Mouse (Mus musculus) adrenal gland, postnatal 10 days (tissue): ENCODE measurements around the gene Tle4. TPM values are rescaled to one million over a fixed set of nuclear protein-coding genes. Genes with fewer than 3 reads are reported as not detected.
A peak's percentile ranks its signal among the peaks of the same experiment; 100 is the strongest.
"Not testable (repeated sequence)": the region's sequence is repeated elsewhere in the genome, so short reads cannot be mapped to it uniquely, and the experiment has no call there.

ENCODE experiments used
- DNase-seq: peaks from one replicate; pipeline ENCODE4 v3.0.0; 2021; ENCODE audit warnings: mixed read lengths
- long read RNA-seq, 2 experiments: library from polyadenylated mRNA; stranded (forward); transcript quantifications; one replicate each; pipeline ENCODE4 v2.0.0; 2021
- total RNA-seq, 2 experiments: library from RNA; stranded (reverse); gene quantifications; 2 replicates each; pipeline ENCODE4 v1.2.3; 2021

The Tle4 gene
- total RNA-seq: 10 to 100 TPM; 12.2 to 14.3 TPM
- long read RNA-seq, experiment 1, partial matches to known transcripts: 3 of 3 reads
- long read RNA-seq, experiment 1, other reads (novel, unspliced or antisense): 0 of 3 reads
- long read RNA-seq, experiment 2, partial matches to known transcripts: 3 of 3 reads
- long read RNA-seq, experiment 2, other reads (novel, unspliced or antisense): 0 of 3 reads

DNA sequence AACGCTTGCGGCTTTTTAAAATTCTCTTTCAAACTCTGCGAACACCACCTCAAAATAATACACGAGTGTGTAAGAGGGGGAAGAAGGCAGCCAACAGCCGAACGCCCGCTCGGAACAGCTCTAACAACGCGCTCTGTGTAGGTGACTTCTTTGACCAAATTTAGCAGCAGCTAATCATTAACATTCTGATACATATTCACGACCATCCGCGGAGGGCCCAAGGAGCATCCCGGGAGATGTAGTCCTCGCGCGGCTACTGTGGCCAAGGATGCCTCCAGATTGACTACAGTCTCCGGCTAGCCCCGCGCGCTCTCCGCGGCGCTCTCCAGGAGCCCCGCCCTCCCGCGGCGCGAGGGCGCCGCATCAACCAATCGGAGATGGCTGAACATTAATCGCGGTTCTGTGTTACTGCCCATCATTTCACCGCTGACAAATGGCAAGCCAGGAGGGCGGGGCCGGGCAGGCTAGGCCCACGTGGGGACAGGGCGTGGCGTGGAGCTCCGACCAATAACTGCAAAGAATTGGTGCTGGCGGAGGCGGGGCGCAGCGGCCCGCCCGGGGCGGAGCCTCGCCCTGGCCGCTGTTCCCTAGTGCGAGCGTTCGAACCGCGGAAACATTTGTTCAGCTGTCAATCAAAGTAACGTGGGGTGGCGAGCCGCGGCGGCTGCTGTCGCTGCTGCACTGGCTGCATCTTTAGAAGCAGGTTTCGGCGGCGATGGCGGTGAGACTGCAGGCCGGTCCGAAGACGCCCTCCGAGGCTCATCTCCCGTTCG lies at the start of gene Tle4:
Gene Tle4 (minus strand): TSS at position 135 of the 773 bp plus-strand sequence.
- DNase-seq: peak; percentile 100

DNA sequence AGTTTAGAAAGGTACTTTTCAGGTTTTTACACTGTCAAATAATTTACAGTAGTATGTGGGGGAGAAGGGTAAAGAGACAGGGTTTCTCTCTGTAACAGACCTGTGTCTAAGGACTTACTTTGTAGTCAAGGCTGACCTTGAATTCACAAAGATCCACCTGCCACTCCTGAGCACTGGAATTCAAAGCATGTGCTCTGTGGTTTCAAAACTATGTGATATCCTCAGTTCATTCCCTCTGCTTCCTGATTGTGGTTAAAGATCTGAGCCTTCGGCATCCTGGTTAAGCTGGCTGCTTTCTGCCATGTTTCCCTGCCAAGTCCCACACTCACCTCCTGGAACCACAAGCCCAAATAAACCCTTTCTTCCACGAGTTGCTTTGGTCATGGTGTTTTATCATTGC lies 47.8 kb upstream of the Tle4 start:
- DNase-seq: no peak

DNA sequence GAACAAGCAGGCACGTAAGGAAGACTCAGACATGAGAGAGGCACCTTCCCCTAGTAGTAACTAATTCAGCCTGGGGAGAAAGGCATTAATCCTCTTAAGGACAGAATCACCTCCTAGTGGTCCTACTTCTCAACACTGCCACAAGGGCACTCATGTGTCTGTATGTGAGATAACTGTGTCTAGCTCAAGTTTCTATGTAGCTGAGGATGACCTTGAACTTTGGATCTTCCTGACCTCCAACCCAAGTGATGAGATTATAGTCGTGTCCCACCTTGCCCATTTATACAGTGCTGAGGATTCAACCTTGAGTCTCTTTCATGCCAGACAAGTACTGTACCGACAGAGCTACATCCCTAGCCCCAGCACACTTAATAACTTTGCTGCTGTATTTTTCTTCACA lies 46.9 kb upstream of the Tle4 start:
- no peak for DNase-seq

DNA sequence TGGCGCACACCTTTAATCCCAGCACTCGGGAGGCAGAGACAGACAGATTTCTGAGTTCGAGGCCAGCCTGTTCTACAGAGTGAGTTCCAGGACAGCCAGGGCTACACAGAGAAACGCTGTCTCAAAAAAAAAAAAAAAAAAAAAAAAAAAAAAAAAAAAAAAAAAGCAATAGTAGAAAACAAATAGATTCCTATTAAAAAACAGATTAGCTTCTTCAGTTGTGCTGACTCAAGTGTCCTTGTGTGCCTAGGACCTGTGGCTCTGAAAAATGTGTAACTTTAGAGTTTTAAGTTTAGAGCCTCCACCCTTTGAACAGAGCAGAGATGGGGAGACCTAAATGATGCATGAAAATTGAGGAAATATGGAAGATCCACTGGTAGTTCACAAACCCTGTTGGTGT lies 45.2 kb upstream of the Tle4 start:
- not testable (repeated sequence) for DNase-seq

DNA sequence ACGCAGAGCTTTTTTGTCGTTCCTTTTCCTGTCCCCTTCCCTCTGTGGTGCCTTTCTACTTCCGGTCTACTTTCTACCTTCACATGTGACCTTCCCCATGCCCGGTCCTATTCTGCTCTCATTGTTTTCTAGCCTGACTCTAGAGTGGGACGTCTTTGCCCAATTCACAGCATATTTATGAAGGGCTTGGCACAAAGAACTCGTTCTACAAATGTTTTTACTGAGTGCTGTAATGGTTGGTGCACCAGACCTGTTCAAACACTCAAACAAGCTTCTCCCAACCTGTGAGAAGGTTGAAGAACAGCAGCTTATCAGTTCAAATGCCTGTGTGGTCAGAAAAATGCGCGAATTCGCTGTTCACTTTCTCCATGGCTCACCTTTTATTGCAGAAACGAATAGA lies 44.8 kb upstream of the Tle4 start:
- DNase-seq: no peak

DNA sequence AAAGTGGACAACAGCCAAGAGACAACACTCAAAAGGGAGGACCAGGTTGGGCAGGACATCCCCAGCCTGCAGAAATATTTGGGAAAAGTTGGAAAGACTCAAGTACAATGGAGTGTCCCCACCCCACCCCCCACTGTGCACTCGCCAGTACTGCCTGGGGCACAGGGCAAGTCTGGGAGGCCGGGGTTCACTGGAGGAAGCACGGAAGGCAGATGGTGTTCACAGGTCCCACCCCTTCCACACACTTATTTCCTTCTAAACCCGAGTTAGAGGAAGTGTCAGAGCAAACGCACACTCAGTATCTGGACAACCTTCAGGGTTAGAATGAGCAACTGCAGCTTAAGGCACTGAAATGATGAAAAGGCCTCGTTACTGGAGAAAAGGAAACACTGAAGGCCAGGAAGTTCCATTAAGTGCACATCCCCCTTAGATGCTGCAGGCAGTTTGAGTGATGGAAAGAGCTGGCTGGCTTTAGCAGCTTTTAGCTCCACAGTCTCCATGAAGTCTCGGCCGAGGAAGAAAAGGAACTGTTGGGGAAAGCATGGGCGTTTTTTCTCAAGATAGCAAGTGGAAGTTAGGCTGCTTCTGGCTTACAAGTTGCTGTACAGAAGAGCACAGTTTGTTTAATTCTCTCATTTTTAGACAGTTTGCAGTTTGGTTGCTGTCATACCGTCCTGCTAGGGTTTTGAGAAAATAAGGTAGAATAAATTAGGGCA lies 37.5 kb upstream of the Tle4 start:
- DNase-seq: no peak

DNA sequence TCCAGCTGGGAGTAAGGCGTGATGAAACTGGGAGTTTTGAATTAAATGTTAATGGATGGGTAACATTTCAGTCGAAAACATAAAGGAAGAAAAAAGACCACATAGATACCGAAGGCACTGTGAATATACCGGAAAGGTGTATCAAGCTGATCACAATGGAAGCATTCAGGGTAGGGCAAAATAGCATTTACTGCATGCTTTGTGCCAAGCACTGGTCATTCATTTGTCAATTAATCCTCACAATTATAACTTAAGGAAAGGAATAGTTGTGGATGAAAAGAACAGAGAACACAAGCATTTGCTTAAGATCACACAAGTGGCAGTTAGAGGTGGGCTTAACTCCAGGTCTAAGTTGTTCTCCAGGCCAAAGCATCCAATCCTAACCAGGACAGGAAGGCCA lies 25.5 kb upstream of the Tle4 start:
- no peak for DNase-seq

DNA sequence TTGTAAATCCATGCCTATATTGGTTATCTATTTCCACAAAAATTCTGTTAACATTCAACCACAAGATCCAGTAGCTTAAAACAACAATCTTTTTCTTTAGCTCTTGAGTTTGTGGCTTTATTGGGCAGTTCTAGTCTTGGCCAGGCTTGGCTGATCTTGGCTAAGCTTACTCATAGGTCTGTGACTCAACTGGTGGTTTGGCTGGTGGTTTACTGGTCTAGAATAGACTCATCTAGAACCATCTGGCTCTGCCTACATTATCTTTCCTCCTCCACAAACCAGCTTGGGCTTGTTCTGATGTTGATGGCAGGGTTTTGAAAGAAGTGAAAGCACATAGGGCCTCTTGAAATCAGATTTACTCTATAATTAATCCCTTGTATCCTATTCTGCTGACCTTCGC lies 22.7 kb upstream of the Tle4 start:
- no peak for DNase-seq

DNA sequence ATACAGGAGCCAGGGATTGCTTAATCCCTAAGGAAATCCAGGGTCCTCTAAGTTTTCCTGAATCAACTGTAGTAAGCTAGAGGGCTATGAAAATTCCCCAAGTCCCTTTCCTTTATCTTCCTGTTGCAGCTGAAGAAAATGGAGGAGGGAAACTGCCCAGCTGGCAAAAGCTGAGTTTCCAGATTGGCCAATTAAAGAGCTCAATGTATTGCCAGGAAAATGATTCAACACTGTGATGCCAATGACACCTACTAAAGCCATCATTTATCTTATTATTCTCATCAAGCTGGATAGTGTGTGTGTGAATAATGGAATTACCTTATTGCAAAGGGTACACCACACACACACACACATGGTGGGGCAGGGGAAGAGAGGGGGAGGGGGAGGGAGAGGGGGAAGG lies 22.0 kb upstream of the Tle4 start:
- no peak for DNase-seq

DNA sequence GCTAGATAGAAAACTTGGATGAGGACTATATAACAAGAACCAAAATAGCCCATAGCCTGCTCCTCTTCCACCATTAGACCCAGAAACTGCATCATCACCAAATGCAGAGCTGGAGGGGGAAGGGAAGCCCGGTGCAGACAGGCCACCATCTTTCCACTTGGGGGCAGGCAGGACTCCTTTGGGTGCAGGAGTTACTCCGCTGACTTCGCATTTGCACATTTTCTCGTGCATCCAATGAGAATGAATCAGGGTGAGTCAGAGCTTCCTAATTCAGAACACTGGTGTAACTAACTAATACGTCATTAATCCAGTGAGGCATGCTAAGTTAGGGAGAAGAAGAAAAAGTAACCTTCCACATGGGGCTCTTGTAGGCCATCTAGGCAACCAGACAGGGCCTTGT lies 17.0 kb upstream of the Tle4 start:
- no peak for DNase-seq

DNA sequence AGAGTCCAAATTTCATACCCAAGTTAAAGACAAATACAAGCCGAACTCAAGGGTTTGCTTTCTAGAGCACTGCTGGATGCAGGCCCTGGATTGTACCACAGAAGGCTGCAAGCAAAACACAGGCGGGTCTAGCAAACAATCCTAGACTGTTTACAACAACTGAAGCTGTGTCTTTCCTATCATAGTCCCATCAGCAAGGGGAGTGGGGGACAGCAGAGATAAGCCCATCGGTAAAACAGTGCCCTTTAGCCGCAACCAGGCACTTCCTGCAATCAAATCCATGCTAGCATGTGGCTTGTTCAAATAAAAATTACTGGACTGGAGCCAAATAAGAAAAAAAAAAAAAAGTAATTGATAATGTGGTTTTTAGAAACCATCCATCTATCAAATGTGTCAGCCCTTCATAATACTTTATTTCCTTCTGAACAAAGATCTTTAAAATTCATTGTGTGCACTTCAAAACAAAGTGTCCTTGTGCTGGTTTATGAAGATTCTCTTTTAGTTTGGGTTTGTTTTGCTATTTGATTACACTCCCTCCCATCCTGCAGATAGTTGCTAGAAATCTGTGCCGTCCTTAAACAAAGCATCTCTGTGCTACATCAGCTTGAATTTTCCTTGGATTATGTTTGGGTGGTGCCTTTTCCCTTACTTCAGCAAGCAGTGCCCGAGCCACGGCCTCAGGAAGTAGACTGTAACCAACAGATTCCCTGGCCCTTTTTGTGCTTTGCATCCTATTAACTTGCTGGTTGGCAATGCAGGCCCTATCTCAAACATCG lies 12.9 kb upstream of the Tle4 start:
- no peak for DNase-seq

DNA sequence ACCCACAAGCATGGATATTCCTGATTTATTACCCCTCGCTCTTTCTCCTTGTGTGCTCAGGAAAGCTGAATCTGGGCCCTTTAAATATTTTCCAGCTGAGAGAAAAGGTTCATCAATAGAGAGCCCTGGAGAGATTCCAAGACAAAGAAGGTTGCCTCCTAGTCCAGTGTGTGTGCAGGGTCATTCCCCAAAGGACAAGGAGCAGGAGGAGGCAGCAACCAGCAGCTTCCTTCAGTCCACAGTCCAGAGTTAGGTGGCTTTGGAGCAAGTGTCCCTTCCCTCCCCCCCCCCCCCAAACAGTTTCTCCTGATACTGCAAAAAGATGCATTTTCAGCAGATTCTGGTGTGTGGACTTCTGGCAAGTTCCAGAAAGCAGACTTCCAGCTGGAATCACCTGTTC lies 3.0 kb upstream of the Tle4 start:
- DNase-seq: no peak

DNA sequence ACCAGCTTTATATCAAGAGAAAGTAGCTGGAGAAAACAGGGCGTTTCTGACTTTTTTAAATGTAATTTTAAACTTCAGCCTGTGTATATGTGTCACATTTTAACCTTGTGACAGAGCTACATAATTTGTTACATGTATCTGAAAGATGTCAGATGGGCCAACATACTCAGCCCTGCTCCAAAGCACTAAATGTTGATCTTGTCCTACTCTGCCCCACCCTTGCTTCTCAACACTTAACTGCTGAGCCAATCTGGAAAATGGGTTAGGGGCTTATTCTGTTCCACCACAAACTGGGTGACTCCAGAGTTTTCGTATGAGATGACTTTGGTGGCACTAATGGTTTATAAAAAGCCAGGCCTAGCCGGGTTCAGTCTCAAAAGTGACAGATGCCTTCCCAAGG lies 2.5 kb upstream of the Tle4 start:
- no peak for DNase-seq

DNA sequence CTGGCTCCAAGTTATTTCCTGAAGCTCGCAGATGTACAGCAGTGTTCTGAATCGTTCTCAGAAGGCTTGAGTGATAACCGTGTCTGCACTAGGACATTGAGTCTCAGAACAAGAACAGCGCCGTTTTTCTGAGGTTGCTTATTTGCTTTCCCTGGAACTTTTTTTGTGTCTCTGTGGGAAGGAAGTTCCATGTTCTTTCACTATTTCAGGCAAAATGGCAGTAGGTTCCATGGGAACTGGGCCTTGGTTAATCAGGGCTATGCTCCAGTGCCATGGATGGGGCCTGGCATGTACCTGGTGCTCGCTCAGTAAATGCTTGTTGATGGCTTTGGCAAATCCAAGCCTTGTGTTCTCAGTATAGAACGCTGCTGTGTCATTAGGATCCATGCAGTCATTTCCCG lies 2.0 kb upstream of the Tle4 start:
- DNase-seq: no peak

DNA sequence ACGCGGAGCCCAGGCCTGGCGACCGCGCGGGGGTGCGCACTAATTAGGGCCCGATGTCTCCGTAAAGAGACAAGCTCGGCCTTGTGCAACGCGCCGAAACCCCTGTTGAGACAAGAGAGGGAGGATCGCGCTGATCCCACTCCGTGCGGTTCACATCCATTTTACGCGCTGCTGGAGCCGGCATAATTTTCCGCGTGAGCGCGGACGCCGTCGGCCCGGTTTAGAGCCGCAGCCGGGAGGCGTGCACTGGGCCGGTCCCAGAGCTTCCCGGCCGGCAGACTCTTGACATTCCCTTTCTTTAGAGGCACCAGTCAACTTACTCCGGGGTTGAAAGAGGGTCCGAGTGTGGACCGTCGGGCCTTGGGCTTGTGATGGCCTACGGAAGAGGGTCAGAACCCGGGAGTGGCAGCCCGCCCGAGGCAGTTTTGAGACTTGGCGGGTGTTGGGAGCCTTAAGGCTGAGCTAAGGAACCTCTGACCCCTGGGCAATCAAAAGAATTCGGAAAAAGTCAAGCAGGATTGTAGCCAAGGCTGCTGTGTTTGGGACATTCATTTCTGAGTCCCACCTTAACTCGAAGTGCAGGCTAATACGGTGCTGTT lies 938 bp upstream of the Tle4 start:
- DNase-seq: no peak

DNA sequence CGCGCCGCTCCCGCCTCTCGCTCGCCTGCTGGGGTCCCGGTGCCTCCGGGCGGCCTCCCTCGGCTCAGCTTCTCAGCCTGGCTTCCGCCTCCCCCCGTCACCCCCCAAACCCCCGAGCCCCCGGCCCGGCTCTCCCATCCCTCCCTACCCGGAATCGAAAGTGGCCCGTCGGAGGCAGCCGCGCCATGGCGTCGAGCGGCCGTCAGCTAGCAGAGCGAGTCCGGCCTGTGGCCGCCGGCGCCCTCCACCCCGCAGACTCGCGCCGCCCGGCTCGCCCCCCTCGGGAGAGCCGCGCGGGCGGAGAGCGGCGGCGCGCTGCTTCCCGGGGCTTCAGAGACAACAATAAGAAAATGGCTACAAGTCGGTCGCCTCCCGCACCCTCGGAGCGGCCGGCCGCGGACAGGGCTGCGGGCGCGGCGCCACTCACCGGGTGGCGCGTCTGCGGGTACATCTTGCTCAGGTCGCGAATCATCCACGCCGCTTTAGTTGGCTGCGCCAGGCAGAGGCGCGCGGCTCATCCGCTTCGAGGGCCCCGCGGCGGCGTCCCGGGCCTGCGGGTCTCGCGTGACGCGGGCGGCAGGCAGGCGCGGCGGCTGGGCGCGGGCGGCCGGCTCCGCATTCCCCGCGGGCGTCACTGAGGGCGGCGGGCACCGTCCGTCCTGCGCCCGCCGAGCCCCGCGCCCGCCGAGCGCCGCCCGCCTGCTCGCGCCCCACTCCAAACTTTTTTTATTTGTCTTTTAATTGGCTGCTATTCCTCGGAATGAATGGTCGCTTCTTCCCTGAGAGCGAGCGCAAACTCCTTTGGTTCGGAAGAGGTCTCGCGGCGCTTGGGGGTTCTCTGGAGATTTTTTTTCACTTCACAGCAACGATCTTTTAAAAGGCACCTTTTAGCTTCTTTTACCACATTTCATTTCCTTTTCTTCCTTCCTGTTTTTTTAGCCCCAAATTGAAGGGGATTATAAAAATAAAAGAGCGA lies 622 bp downstream of the Tle4 start:
- DNase-seq: peak; percentile 65

DNA sequence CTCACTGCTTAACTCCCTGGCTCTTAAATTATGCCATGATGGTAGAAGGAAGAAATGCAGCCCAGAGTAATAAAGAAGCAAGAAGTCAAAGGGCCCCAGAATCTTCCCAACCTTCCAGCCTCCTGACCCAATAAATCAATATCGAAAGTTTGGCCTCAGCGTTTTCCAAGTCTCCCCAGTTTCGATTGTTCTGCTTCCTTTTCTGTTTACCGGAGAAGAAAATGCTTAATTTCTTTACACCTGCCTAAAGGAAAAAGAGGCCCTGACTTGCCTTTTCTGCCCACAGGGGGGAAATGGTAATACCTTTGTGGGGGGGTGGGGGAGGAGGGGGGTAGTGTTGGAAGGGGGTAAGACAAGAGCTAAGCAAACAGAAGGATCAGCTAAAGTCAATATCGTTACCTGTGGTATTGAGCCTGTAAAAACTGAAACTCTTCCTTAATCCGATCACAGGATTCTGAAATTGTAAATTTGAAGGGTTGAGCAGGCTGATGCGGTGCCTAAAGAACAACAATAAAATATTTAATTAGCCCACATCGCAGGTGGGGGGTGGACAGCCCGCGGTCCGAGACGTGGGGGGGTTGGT lies 1.4 kb downstream of the Tle4 start:
- peak; percentile 6 for DNase-seq

DNA sequence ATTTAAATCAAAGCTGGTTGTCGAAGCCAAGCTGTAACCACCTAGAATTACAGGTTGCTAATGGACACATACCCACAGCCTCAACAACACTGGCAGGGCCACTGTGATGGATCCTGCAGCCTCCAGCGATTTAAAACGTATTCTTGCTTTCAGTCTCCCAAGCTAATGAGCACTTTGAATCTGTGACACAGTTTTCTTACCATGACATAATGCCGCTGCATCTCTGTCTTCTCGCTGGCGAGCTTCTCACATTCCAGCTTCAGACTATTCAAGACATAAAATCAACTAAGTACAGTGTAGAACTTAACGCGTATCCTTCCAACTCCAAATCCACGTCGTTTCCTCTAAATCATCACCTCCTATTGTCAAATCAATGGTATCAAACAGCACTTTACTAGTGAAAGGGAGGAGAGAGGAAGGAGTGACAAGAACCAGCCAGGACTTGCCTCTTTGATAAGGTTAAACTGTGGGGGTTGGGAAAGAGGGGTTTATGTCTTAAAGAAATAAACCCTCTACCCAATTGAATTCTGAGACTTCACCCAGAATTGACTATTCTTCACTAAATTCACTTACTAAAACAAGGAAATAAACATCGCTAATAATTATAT lies 2.4 kb downstream of the Tle4 start:
- no peak for DNase-seq

DNA sequence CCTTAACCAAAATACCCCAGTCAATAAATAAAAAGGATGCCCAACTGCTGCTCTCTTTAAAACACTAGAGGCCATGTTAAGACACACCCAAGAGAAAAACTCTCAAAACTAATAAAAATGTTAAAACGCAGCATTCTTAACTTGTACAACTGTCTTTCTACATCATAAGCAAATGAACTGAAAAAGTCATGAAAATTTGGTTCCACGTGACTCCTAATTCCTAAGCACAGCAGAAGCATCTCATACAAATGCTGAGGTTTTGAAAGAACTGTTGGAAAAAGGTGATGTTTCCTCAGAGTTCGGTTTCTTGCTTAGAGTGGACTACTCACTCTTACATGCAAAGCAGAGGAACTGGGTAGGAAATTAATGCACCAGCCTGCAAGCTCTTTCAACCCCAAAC lies 3.3 kb downstream of the Tle4 start:
- no peak for DNase-seq

DNA sequence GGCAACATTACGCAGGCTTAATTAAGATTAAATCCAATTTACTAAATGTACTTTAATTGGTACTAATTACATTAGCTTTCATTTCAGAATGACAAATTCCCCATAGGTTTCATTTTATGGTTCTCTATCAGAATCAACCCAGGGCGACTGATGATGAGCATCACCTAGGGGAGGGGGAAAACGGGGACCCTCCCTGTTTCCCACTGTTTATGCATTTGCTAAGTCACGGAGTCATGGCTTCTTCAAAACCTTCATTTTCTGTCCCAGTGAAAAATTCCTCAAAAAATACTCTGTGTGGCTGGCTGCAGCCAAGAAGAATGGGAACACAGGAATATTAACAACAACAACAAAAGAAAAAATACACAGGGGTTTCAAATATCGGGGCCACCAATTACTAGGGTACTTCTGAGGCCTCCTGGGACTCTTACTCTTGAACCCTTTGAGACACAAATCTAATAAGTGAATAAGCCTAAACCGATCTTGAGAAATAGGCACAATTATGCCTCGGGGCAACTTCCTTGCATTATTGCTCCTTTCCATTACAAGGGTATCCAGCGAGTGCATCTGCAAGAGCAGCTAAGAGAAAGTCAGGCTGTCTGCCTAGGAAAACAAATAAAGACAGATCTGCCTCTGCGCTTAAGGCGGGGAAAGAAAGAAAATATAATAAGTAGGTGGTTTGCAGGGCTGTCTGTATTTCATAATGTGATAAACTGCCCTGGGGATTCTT lies 5.9 kb downstream of the Tle4 start:
- no peak for DNase-seq
